15 mouse cellular contexts compared by ENCODE assay signal in the genomic region with DNA sequence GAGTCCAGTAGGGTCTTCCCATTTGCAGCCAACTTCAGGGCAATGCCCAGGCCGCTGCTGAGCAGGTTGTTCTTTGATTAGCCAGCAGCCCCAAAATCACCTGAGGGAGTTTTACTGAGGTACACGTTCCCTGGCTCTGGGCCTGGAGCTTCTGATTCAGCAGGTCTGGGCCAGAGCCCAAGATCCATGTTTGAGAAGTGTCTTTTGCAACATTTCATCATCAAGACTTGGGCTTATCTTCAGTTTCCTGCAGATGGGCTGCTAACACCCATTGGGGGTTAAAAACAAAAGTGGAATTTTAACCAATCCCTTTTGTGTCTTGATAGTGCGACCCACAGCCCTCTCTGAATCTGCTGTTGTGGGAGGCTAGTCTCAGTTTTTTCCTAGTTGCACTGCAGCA. TPM values are rescaled to one million over a fixed set of nuclear protein-coding genes. Genes with fewer than 3 reads are reported as not detected.
DNase-seq lines count a peak whose midpoint lies in the region; ATAC-seq and TF ChIP-seq lines count a peak whose summit lies in the region.
"Had no signal": no experiment of that assay in that cellular context is flagged by ENCODE, and none has a peak within 500 bp of the region (broad histone marks: within the 10 kb centered on the region; RNA-seq: fewer than 3 reads in every experiment).

No protein-coding gene starts in this region.

- no peak overlapping the region for H3K4me2 ChIP-seq in midbrain, embryonic 11.5 days
- H3K4me2 ChIP-seq: embryonic facial prominence, embryonic 13.5 days; heart, embryonic 11.5 days; hindbrain, embryonic 14.5 days had no signal

- no peak overlapping the region for H3K9ac ChIP-seq in heart, adult 2 months (ENCODE audit: low read depth, low read length)
- H3K9ac ChIP-seq in midbrain, embryonic 11.5 days (ENCODE audit: low read length): no peak overlapping the region
- H3K9ac ChIP-seq: embryonic facial prominence, embryonic 13.5 days; hindbrain, embryonic 14.5 days had no signal

- no peaks in the 10 kb centered on the region; the same call in 1 of the 2 replicates for H3K79me2 ChIP-seq in heart, adult 2 months (replicated peaks; ENCODE audit: control insufficient read depth, insufficient read depth, low read length)

- WGBS in heart, adult 2 months: 50% methylated on average over 3 of the region's 3 CpGs
- 66% methylated on average over 3 of the region's 3 CpGs for WGBS in midbrain, embryonic 11.5 days

- intact Hi-C loops in heart, adult 2 months (cut with DNase I): no loop called here
- intact Hi-C loops in heart, postnatal 25 days (cut with DNase I): no loop called here

- no peak overlapping the region for H3K27ac ChIP-seq in heart, adult 2 months
- no peak overlapping the region for H3K27ac ChIP-seq in midbrain, embryonic 11.5 days (ENCODE audit: low read depth, low read length)
- H3K27ac ChIP-seq: embryonic facial prominence, embryonic 13.5 days; hindbrain, embryonic 14.5 days; layer of hippocampus, adult 2 months had no signal

- no peak for TF ChIP-seq POLR2A in heart, adult 2 months (IDR thresholded peaks at IDR 0.05; ENCODE audit: insufficient read depth, low read depth, low read length)

- no peaks in the 10 kb centered on the region for H3K9me3 ChIP-seq in midbrain, embryonic 11.5 days (ENCODE audit: control insufficient read depth, low read length)
- H3K9me3 ChIP-seq: embryonic facial prominence, embryonic 13.5 days; megakaryocyte, embryonic 14.5 days had no signal

- no peaks in the 10 kb centered on the region for H3K36me3 ChIP-seq in heart, adult 2 months (ENCODE audit: control insufficient read depth, insufficient read depth, low read length)
- H3K36me3 ChIP-seq in midbrain, embryonic 11.5 days (ENCODE audit: control insufficient read depth, insufficient read depth, low read length): no peaks in the 10 kb centered on the region
- H3K36me3 ChIP-seq: embryonic facial prominence, embryonic 13.5 days had no signal

- peak; percentile 22 to 26 for DNase-seq in heart, adult 2 months
- DNase-seq in heart, postnatal 25 days (ENCODE audit: low spot score): no peak
- DNase-seq in NIH3T3 (ENCODE audit: low read depth): peak; percentile 55
- DNase-seq in cerebellum, adult 8-10 months: peak; percentile 31
- DNase-seq in lung, postnatal 14 days: peak; percentile 14
- DNase-seq in midbrain, embryonic 11.5 days (ENCODE audit: low spot score, missing footprints): no peak
- no peak for DNase-seq in gastrocnemius, postnatal 25 days
- DNase-seq: kidney, adult 8-10 months; liver; thymus, postnatal 25 days had no signal

- no peaks in the 10 kb centered on the region; the same call in 1 of the 2 replicates for H3K4me1 ChIP-seq in heart, adult 2 months (ENCODE audit: control insufficient read depth, insufficient read depth, low read length)
- no peaks in the 10 kb centered on the region for H3K4me1 ChIP-seq in midbrain, embryonic 11.5 days (ENCODE audit: control insufficient read depth, insufficient read depth, low read length)
- H3K4me1 ChIP-seq: embryonic facial prominence, embryonic 13.5 days had no signal

- H3K4me3 ChIP-seq in heart, adult 2 months: no peak overlapping the region
- no peak overlapping the region for H3K4me3 ChIP-seq in midbrain, embryonic 11.5 days (ENCODE audit: low read depth, low read length)
- H3K4me3 ChIP-seq: embryonic facial prominence, embryonic 13.5 days; layer of hippocampus, adult 2 months; megakaryocyte, embryonic 14.5 days had no signal

- TF ChIP-seq EP300 in heart, adult 2 months (IDR thresholded peaks at IDR 0.05; ENCODE audit: insufficient read depth, low read depth, low read length): no peak

- no peak for ATAC-seq in midbrain, embryonic 11.5 days (ENCODE audit: low FRiP score)

- TF ChIP-seq CTCF in heart, adult 2 months (IDR thresholded peaks at IDR 0.05): no peak

- H3K27me3 ChIP-seq in heart, adult 2 months (ENCODE audit: control insufficient read depth, insufficient read depth, low read length): no peaks in the 10 kb centered on the region
- H3K27me3 ChIP-seq in midbrain, embryonic 11.5 days (ENCODE audit: control insufficient read depth, insufficient read depth, low read length): no peaks in the 10 kb centered on the region

RNA-seq across cellular contexts. Expression of a gene that starts 10.3 kb away (rescaled TPM):
- total RNA-seq in heart, adult 2 months (2021): 10 to 100 TPM; 15.6 to 18.9 TPM
- polyA plus RNA-seq in heart, adult 2 months (2012; rRNA removed): 5.0 and 10.7 TPM in 2 replicates
- total RNA-seq in heart, postnatal 25 days (2021): 10 to 100 TPM; 18.7 to 18.9 TPM
- 3.9 and 4.4 TPM in 2 replicates for polyA plus RNA-seq in midbrain, embryonic 11.5 days (2014; fragmentation: Nextera tagmentation; extraction: Ambion mirVana)
- 10 to 100 TPM in 1 of 2 experiments, 1 to 10 TPM in 1; 9.8 to 10.9 TPM for total RNA-seq in gastrocnemius, postnatal 25 days (2021)

Comparison
In these comparisons a context has a peak if more than half of its experiments do, and no peak if none do; other contexts are left out.
1. DNase-seq: peak in heart, adult 2 months (2 of 2), NIH3T3 (single experiment), cerebellum, adult 8-10 months (single experiment) and lung, postnatal 14 days (single experiment); none in heart, postnatal 25 days (single experiment), midbrain, embryonic 11.5 days (single experiment) and gastrocnemius, postnatal 25 days (single experiment).